Mouse (Mus musculus): ENCODE data around the gene Gm5072. TPM values are rescaled to one million over a fixed set of nuclear protein-coding genes. Genes with fewer than 3 reads are reported as not detected.
"Not testable (repeated sequence)": the region's sequence is repeated elsewhere in the genome, so short reads cannot be mapped to it uniquely, and the experiment has no call there.

The Gm5072 gene
- polyA plus RNA-seq (2014; fragmentation: Nextera tagmentation; extraction: Ambion mirVana): not detected in 2 replicates

DNA sequence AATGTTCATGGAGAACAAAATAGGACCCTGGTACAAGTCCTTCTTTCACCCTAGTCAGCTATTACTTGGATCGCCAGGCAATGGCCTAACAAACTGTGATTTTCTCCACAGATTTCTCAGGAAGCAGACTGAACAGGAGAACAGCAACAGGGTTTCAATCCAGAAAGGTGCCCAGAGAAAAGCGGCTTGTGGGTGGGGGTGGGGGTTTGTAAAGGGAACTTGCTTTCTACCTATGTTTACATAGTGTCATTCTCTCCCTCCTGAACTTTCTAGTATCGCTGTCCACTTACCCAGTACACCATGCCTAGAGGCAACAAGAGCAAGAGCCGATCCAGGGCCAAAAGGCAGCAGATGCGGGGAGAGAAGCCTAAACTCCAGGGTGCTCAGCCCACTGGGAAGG lies at the start of gene Gm5072:
TSS of gene Gm5072 (plus strand) at position 301 of the 400 bp plus-strand sequence.
- H3K4me3 ChIP-seq (ENCODE audit: control insufficient read depth in 1 of 2, insufficient read depth in 1 of 2, low read depth in 1 of 2, low read length in 2 of 2); H3K27me3 ChIP-seq (ENCODE audit: control insufficient read depth, insufficient read depth, low read length); H3K9ac ChIP-seq (ENCODE audit: low read length); H3K4me1 ChIP-seq (ENCODE audit: control insufficient read depth in 2 of 2, insufficient read depth in 2 of 2, low read length in 2 of 2); H3K9me3 ChIP-seq (ENCODE audit: control insufficient read depth, low read length); H3K4me2 ChIP-seq (ENCODE audit: low read length); ATAC-seq (ENCODE audit: insufficient number of reproducible peaks, insufficient read depth, low FRiP score, low read depth); H3K27ac ChIP-seq (replicated peaks in 1 of 2; ENCODE audit: control insufficient read depth in 1 of 2, insufficient read depth in 1 of 2, low read depth in 2 of 2, low read length in 2 of 2); H3K36me3 ChIP-seq (ENCODE audit: control insufficient read depth, insufficient read depth, low read length): not testable (repeated sequence)
- WGBS: no CpG with 5 or more reads among the region's 5 CpGs

Other genes starting within 250 kb of the Gm5072 start
- gene Mageb2, start 60.8 kb upstream of the Gm5072 start, polyA plus RNA-seq (2014; fragmentation: Nextera tagmentation; extraction: Ambion mirVana): not detected in 2 replicates
- not detected in 2 replicates for gene Gm8914, start 87.6 kb downstream of the Gm5072 start, polyA plus RNA-seq (2014; fragmentation: Nextera tagmentation; extraction: Ambion mirVana)
- not detected in 2 replicates for gene 1700084M14Rik, start 183.4 kb downstream of the Gm5072 start, polyA plus RNA-seq (2014; fragmentation: Nextera tagmentation; extraction: Ambion mirVana)
- not detected in 2 replicates for gene Gm14781, start 239.7 kb downstream of the Gm5072 start, polyA plus RNA-seq (2014; fragmentation: Nextera tagmentation; extraction: Ambion mirVana)

Data from heart, embryonic 14.5 days (tissue).